Mouse (Mus musculus): ENCODE results near the gene Irak3. TPM values are rescaled to one million over a fixed set of nuclear protein-coding genes. Genes with fewer than 3 reads are reported as not detected.

Irak3 gene
- total and polyA plus RNA-seq, 3 experiments = 0.47 TPM; not detected in 2

DNA sequence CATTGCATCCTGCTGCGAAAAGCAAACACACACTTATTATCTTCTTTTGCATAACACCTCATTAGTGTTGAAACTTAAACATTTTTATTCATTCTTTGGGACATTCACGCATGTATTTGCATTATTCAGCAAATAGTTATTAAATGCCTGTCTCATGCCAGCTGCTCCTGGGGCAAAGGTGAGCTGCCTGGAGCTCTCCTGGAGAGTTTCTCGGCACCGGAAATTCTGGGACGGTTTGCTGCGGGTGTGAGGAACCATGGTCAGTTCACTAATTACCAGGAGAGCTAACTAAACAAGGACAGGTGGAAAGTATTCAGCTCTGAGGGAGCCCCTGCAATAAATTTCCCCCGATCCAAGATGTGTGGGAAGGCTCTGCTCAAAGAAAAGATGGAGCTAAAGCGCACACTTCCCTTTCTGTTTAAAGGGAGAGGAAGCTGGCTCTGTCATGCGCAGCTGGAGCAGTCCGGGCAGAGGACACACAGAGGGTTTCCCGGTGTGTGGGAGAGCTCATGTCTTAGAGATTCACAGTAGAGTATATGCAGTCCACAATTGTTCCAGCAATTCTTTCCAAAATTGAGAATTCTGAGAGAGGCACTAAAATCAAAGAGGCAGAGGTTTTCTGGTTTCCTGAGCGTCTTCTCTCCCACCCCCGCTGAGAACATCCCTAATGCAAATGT is 73.2 kb downstream of the Irak3 start:
- TF ChIP-seq E2F4 (IDR thresholded peaks at IDR 0.05; ENCODE audit: borderline replicate concordance, low read depth, low read length) (no peak), MAX (IDR thresholded peaks at IDR 0.05; ENCODE audit: low read length) (no peak), ELF1 (IDR thresholded peaks at IDR 0.05; ENCODE audit: low read depth, low read length) (no peak), POLR2A (IDR thresholded peaks at IDR 0.05; ENCODE audit: control insufficient read depth in 1 of 2, insufficient read depth in 1 of 2, low read depth in 1 of 2, low read length in 2 of 2, poor library complexity in 1 of 2) (no peak), RAD21 (IDR thresholded peaks at IDR 0.05; ENCODE audit: low read depth, low read length) (no peak)
- Histone ChIP-seq H3K79me2 (ENCODE audit: control insufficient read depth, insufficient read depth, low read length, poor library complexity) (no peaks in the 10 kb centered on the region), H3K9ac (ENCODE audit: control insufficient read depth, low read depth, low read length, poor library complexity, severe bottlenecking) (no peak overlapping the region), H3K4me3 (ENCODE audit: control insufficient read depth in 1 of 2, insufficient read depth in 1 of 2, low read depth in 2 of 2, low read length in 2 of 2) (no peak overlapping the region), H3K27me3 (ENCODE audit: control insufficient read depth in 1 of 2, insufficient read depth in 2 of 2, low read length in 2 of 2) (no peaks in the 10 kb centered on the region; a peak in 1 of 4 replicates), H3K36me3 (ENCODE audit: control insufficient read depth in 1 of 2, insufficient read depth in 2 of 2, low read length in 2 of 2) (no peaks in the 10 kb centered on the region), H3K27ac (ENCODE audit: control insufficient read depth, low read depth, low read length) (no peak overlapping the region), H3K9me3 (replicated peaks; ENCODE audit: insufficient read depth, low read length) (no peaks in the 10 kb centered on the region), H3K4me1 (ENCODE audit: control insufficient read depth in 1 of 2, insufficient read depth in 2 of 2, low read length in 2 of 2) (no peaks in the 10 kb centered on the region)
- no peak for DNase-seq (ENCODE audit: low read depth, low spot score)

DNA sequence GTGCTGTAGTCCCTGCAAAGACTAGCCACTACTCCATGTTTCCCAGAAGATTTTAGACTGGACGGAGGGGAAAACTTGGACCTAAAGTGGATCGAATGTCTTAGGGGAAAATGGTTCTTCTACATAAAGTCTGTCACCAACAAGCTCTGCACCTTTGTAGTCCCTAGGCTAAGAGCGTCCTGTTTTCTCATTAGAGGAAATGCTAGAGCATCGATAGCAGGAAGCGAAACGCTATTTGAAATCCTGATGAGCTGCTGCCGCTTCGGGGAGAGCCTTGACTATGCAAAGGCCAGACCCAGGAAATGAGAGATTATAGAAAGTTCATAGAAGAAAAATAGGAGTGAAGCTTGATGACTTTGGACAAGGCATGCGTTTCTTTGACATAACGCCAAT is 76.5 kb downstream of the Irak3 start:
- H3K9ac ChIP-seq (ENCODE audit: control insufficient read depth, low read depth, low read length, poor library complexity, severe bottlenecking) = no peak overlapping the region
- no peaks in the 10 kb centered on the region; a peak in 1 of 4 replicates for H3K27me3 ChIP-seq (ENCODE audit: control insufficient read depth in 1 of 2, insufficient read depth in 2 of 2, low read length in 2 of 2)
- no peaks in the 10 kb centered on the region for H3K79me2 ChIP-seq (ENCODE audit: control insufficient read depth, insufficient read depth, low read length, poor library complexity)
- H3K36me3 ChIP-seq (ENCODE audit: control insufficient read depth in 1 of 2, insufficient read depth in 2 of 2, low read length in 2 of 2) = no peaks in the 10 kb centered on the region
- no peak for DNase-seq (ENCODE audit: low read depth, low spot score)
- H3K27ac ChIP-seq (ENCODE audit: control insufficient read depth, low read depth, low read length) = no peak overlapping the region
- H3K9me3 ChIP-seq (replicated peaks; ENCODE audit: insufficient read depth, low read length) = no peaks in the 10 kb centered on the region
- H3K4me3 ChIP-seq (ENCODE audit: control insufficient read depth in 1 of 2, insufficient read depth in 1 of 2, low read depth in 2 of 2, low read length in 2 of 2) = no peak overlapping the region
- no peaks in the 10 kb centered on the region for H3K4me1 ChIP-seq (ENCODE audit: control insufficient read depth in 1 of 2, insufficient read depth in 2 of 2, low read length in 2 of 2)
- no peak for TF ChIP-seq E2F4 (IDR thresholded peaks at IDR 0.05; ENCODE audit: borderline replicate concordance, low read depth, low read length)
- TF ChIP-seq JUND (IDR thresholded peaks at IDR 0.05; ENCODE audit: low read depth, low read length) = no peak
- no peak for TF ChIP-seq CHD1 (IDR thresholded peaks at IDR 0.05; ENCODE audit: low read depth, low read length)

DNA sequence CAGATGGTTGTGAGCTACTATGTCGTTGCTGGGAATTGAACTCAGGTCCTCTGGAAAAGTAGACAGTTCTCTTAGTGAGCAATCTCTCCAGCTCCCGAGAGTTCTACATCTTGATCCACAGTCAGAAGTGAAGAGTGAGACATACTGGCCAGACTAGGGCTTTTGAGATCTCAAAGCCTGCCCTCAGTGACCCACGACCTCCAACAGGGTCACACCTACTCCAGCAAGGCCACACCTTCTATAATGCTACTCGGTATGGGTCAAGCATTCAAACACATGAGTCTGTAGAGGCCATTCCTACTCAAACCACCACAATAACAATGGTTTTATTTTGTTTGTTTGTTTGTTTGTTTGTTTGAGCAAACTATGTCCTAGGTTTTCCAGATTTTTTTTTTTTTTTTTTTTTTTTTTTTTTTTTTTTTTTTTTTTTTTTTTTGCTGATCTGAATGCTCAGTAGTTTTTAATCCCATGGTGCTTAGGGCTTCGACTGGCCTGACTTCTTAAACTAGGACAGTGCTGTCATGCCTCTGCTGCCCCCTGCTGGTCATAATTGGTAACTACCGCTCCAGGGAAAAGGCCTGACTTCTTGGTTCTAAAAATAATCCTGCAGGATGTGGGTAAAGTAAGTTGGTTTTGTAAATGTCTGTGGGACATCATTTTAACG is 77.0 kb downstream of the Irak3 start:
- H3K27ac ChIP-seq (ENCODE audit: control insufficient read depth, low read depth, low read length) = no peak overlapping the region
- DNase-seq (ENCODE audit: low read depth, low spot score) = peak; percentile 77
- H3K4me1 ChIP-seq (ENCODE audit: control insufficient read depth in 1 of 2, insufficient read depth in 2 of 2, low read length in 2 of 2) = no peaks in the 10 kb centered on the region
- TF ChIP-seq ZC3H11A (IDR thresholded peaks at IDR 0.05; ENCODE audit: low read depth, low read length) = peak; percentile 68
- no peak for TF ChIP-seq POLR2A (IDR thresholded peaks at IDR 0.05; ENCODE audit: control insufficient read depth in 1 of 2, insufficient read depth in 1 of 2, low read depth in 1 of 2, low read length in 2 of 2, poor library complexity in 1 of 2)
- peak; percentile 18; the same call in 1 of the 2 replicates for TF ChIP-seq BHLHE40 (IDR thresholded peaks at IDR 0.05; ENCODE audit: borderline replicate concordance, low read depth, low read length)
- TF ChIP-seq CTCF (IDR thresholded peaks at IDR 0.05 in 2 of 3, conservative IDR thresholded peaks at IDR 0.05 in 1 of 3; ENCODE audit: control insufficient read depth in 1 of 3, insufficient read depth in 1 of 3, low read depth in 2 of 3, low read length in 3 of 3, poor library complexity in 1 of 3, severe bottlenecking in 1 of 3) = peak; percentile 83 to 88 (median 88)
- TF ChIP-seq POLR2AphosphoS5 (IDR thresholded peaks at IDR 0.05; ENCODE audit: borderline replicate concordance, low read depth, low read length) = no peak
- TF ChIP-seq RAD21 (IDR thresholded peaks at IDR 0.05; ENCODE audit: low read depth, low read length) = peak; percentile 84
- peak; percentile 91 for TF ChIP-seq ZNF384 (IDR thresholded peaks at IDR 0.05; ENCODE audit: low read depth, low read length)
- peak; percentile 78 for TF ChIP-seq SMC3 (IDR thresholded peaks at IDR 0.05; ENCODE audit: low read depth, low read length)
- no peaks in the 10 kb centered on the region for H3K9me3 ChIP-seq (replicated peaks; ENCODE audit: insufficient read depth, low read length)
- no peaks in the 10 kb centered on the region; a peak in 1 of 4 replicates for H3K27me3 ChIP-seq (ENCODE audit: control insufficient read depth in 1 of 2, insufficient read depth in 2 of 2, low read length in 2 of 2)
- no peak overlapping the region for H3K9ac ChIP-seq (ENCODE audit: control insufficient read depth, low read depth, low read length, poor library complexity, severe bottlenecking)
- no peak overlapping the region for H3K4me3 ChIP-seq (ENCODE audit: control insufficient read depth in 1 of 2, insufficient read depth in 1 of 2, low read depth in 2 of 2, low read length in 2 of 2)
- no peaks in the 10 kb centered on the region for H3K36me3 ChIP-seq (ENCODE audit: control insufficient read depth in 1 of 2, insufficient read depth in 2 of 2, low read length in 2 of 2)
- no peaks in the 10 kb centered on the region for H3K79me2 ChIP-seq (ENCODE audit: control insufficient read depth, insufficient read depth, low read length, poor library complexity)

Data from MEL (cell line).